Mouse (Mus musculus): Measurements from ENCODE around the gene Rps29.

The Rps29 gene

DNA sequence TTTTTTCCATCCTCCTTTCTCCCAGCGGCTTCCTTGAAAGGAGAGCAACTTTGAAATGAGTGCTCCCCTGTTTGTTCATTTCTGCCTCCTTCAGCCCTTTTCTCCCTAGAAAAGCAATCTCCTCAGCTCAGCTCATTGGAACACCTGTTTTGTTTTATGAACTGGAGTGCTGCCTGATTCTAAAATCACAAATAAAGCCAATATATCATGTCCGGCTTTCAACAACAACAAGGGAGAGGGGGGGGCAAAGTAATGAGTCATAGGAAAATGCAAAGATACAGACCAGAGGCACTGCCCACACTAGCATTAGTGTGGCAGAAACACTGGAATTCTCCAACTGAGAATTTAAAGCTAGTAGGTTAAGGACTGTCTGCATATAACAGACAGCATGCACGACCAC, 31.4 kb downstream of the Rps29 start:
- no peak for DNase-seq

GRCm38 (mm10) chr12:69127170-69127569, 31.8 kb downstream of the Rps29 start:
- peak in 1 of 2 experiments; percentile 27 for DNase-seq

- no peak for DNase-seq
Observed at GRCm38 (mm10) chr12:69125066-69125465, 33.9 kb downstream of the Rps29 start.

DNA sequence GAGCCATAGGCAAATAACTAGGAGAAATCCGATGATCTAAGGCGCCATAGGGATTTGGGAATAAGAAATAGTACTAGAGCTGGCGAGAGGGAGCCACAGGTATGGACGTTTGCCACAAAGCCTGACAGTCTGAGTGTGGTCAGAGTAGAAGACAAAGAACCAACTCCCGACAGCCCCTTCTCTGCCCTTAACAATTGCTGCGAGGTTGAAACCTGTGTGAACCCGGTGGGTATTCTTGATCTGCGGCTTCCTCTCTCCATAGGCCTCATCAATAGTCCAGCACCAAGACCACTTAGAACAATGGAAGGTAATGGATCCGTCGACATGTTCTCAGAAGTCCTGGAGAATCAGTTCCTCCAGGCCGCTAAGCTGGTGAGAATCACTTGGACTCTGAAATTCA, 36.2 kb downstream of the Rps29 start:
- DNase-seq = no peak

GRCm38 (mm10) chr12:69119908-69120307, 39.1 kb downstream of the Rps29 start:
- DNase-seq = no peak

Data from kidney, postnatal 4 days (tissue).